Mouse (Mus musculus) liver, embryonic 12.5 days (tissue): ENCODE data around the gene Tmem192. TPM values are rescaled to one million over a fixed set of nuclear protein-coding genes. Genes with fewer than 3 reads are reported as not detected.

Source experiments
- ATAC-seq: fragments of 200-750 bp; cut with Nextera tagmentation; 2 replicates; pipeline ENCODE4 v1.8.0; 2017; ENCODE audit warnings: moderate number of reproducible peaks, mild to moderate bottlenecking, moderate library complexity
- H3K27ac ChIP-seq: fragments of 300-500 bp; sonication (generic); 2 replicates; pipeline ENCODE4 v1.5.1; 2016; ENCODE audit warnings: mild to moderate bottlenecking
- H3K27me3 ChIP-seq: fragments of 300-500 bp; sonication (generic); replicated peaks from 2 replicates; pipeline ENCODE4 v1.6.1; 2016; ENCODE audit warnings: mild to moderate bottlenecking, moderate library complexity
- H3K36me3 ChIP-seq: fragments of 300-500 bp; sonication (generic); 2 replicates; pipeline ENCODE4 v1.6.1; 2016; ENCODE audit warnings: mild to moderate bottlenecking, moderate library complexity
- H3K4me1 ChIP-seq: fragments of 300-500 bp; sonication (generic); 2 replicates; pipeline ENCODE4 v1.6.1; 2016
- H3K4me2 ChIP-seq: fragments of 300-500 bp; sonication (generic); 2 replicates; pipeline ENCODE4 v1.6.1; 2016; ENCODE audit warnings: mild to moderate bottlenecking, moderate library complexity
- H3K4me3 ChIP-seq: fragments of 300-500 bp; sonication (generic); 2 replicates; pipeline ENCODE4 v1.5.1; 2016; ENCODE audit warnings: mild to moderate bottlenecking, moderate library complexity
- H3K9ac ChIP-seq: fragments of 300-500 bp; sonication (generic); 2 replicates; pipeline ENCODE4 v1.6.1; 2016; ENCODE audit warnings: mild to moderate bottlenecking, moderate library complexity
- H3K9me3 ChIP-seq: fragments of 300-500 bp; sonication (generic); replicated peaks from 2 replicates; pipeline ENCODE4 v1.6.1; 2016; ENCODE audit warnings: mild to moderate bottlenecking, moderate library complexity
- WGBS: fragments of 180-500 bp; shearing (Covaris S2); methylation state at CpG from one replicate; pipeline ENCODE4 v1.1.7; 2016; ENCODE audit not compliant: insufficient replicate concordance; 5-methylcytosine and 5-hydroxymethylcytosine counted together
- polyA plus RNA-seq: library from polyadenylated mRNA; unstranded; fragments of >200 nt; fragmentation: Nextera tagmentation; extraction: Ambion mirVana; gene quantifications from 2 replicates; pipeline ENCODE4 v1.2.1, GENCODE M21; 2016

Tmem192 gene
- 18.1 TPM in 2 replicates for polyA plus RNA-seq

GRCm38 (mm10) chr8:64946820-64947697 lies at the start of gene Tmem192:
Gene Tmem192, plus strand, starts transcription at chr8:64947185.
- peak; percentile 95 for ATAC-seq
- H3K27ac ChIP-seq: peak within 1 kb of the TSS; percentile 69
- H3K9ac ChIP-seq: peak within 1 kb of the TSS; percentile 75
- H3K27me3 ChIP-seq: peaks cover 15% of the 10 kb centered on the region
- H3K4me3 ChIP-seq: peak within 1 kb of the TSS; percentile 79
- H3K4me2 ChIP-seq: peak within 1 kb of the TSS; percentile 85
- WGBS: under 1% methylated on average over 73 of the region's 73 CpGs
- peaks cover 18% of the 10 kb centered on the region for H3K4me1 ChIP-seq
- H3K9me3 ChIP-seq: no peaks in the 10 kb centered on the region
- no peaks in the 10 kb centered on the region for H3K36me3 ChIP-seq

GRCm38 (mm10) chr8:64898710-64899109 lies 48.3 kb upstream of the Tmem192 start:
- no peaks in the 10 kb centered on the region for H3K9me3 ChIP-seq
- H3K4me3 ChIP-seq: no peak overlapping the region
- H3K4me1 ChIP-seq: no peaks in the 10 kb centered on the region
- no peaks in the 10 kb centered on the region for H3K27me3 ChIP-seq
- H3K27ac ChIP-seq: no peak overlapping the region
- no peak overlapping the region for H3K9ac ChIP-seq
- H3K4me2 ChIP-seq: no peak overlapping the region
- ATAC-seq: no peak
- WGBS: 52% methylated on average over 4 of the region's 4 CpGs
- H3K36me3 ChIP-seq: no peaks in the 10 kb centered on the region

- no peaks in the 10 kb centered on the region for H3K36me3 ChIP-seq
- no peak overlapping the region for H3K27ac ChIP-seq
- no peaks in the 10 kb centered on the region for H3K4me1 ChIP-seq
- H3K4me2 ChIP-seq: no peak overlapping the region
- no peak for ATAC-seq
- H3K9ac ChIP-seq: no peak overlapping the region
- no peaks in the 10 kb centered on the region for H3K9me3 ChIP-seq
- H3K27me3 ChIP-seq: no peaks in the 10 kb centered on the region
- H3K4me3 ChIP-seq: no peak overlapping the region
- WGBS: 82% methylated on average over 3 of the region's 3 CpGs
These were observed 46.3 kb upstream of the Tmem192 start for GRCm38 (mm10) chr8:64900645-64901044.

- Histone ChIP-seq H3K27ac (no peak overlapping the region), H3K36me3 (no peaks in the 10 kb centered on the region), H3K27me3 (no peaks in the 10 kb centered on the region), H3K4me2 (no peak overlapping the region), H3K4me3 (no peak overlapping the region), H3K9ac (no peak overlapping the region), H3K9me3 (no peaks in the 10 kb centered on the region), H3K4me1 (no peaks in the 10 kb centered on the region)
- no peak for ATAC-seq
- WGBS: 54% methylated on average over 7 of the region's 7 CpGs
These were observed 45.3 kb upstream of the Tmem192 start for GRCm38 (mm10) chr8:64901527-64902156.

- 73% methylated on average over 12 of the region's 12 CpGs for whole genome bisulfite sequencing
- H3K36me3 ChIP-seq: no peaks in the 10 kb centered on the region
- H3K9me3 ChIP-seq: no peaks in the 10 kb centered on the region
- H3K4me3 ChIP-seq: no peak overlapping the region
- no peak for ATAC-seq
- H3K9ac ChIP-seq: no peak overlapping the region
- H3K27me3 ChIP-seq: no peaks in the 10 kb centered on the region
- no peaks in the 10 kb centered on the region for H3K4me1 ChIP-seq
- no peak overlapping the region for H3K27ac ChIP-seq
- H3K4me2 ChIP-seq: no peak overlapping the region
These were observed 44.8 kb upstream of the Tmem192 start for GRCm38 (mm10) chr8:64902191-64902590.

- Histone ChIP-seq H3K9ac (no peak overlapping the region), H3K27ac (no peak overlapping the region), H3K4me3 (no peak overlapping the region), H3K36me3 (no peaks in the 10 kb centered on the region), H3K4me1 (no peaks in the 10 kb centered on the region), H3K27me3 (no peaks in the 10 kb centered on the region), H3K4me2 (no peak overlapping the region), H3K9me3 (no peaks in the 10 kb centered on the region)
- ATAC-seq: no peak
- 46% methylated on average over 3 of the region's 3 CpGs for WGBS
These were observed 43.2 kb upstream of the Tmem192 start for GRCm38 (mm10) chr8:64903778-64904177.

GRCm38 (mm10) chr8:64910026-64910425 lies 37.0 kb upstream of the Tmem192 start:
- H3K4me1 ChIP-seq: no peaks in the 10 kb centered on the region
- WGBS: 78% methylated on average over 2 of the region's 2 CpGs
- no peak for ATAC-seq
- no peak overlapping the region for H3K4me3 ChIP-seq
- H3K27me3 ChIP-seq: no peaks in the 10 kb centered on the region
- no peak overlapping the region for H3K27ac ChIP-seq
- no peak overlapping the region for H3K9ac ChIP-seq
- H3K36me3 ChIP-seq: no peaks in the 10 kb centered on the region
- H3K4me2 ChIP-seq: no peak overlapping the region
- no peaks in the 10 kb centered on the region for H3K9me3 ChIP-seq

- Histone ChIP-seq H3K27me3 (no peaks in the 10 kb centered on the region), H3K4me3 (no peak overlapping the region), H3K9me3 (no peaks in the 10 kb centered on the region), H3K9ac (no peak overlapping the region), H3K36me3 (no peaks in the 10 kb centered on the region), H3K4me2 (no peak overlapping the region), H3K4me1 (no peaks in the 10 kb centered on the region), H3K27ac (no peak overlapping the region)
- WGBS: 73% methylated on average over 5 of the region's 5 CpGs
- no peak for ATAC-seq
These were observed 30.2 kb upstream of the Tmem192 start for GRCm38 (mm10) chr8:64916793-64917192.

GRCm38 (mm10) chr8:64923329-64923728 lies 23.7 kb upstream of the Tmem192 start:
- Histone ChIP-seq H3K9me3 (no peaks in the 10 kb centered on the region), H3K4me3 (no peak overlapping the region), H3K36me3 (no peaks in the 10 kb centered on the region), H3K4me1 (no peaks in the 10 kb centered on the region), H3K27me3 (no peaks in the 10 kb centered on the region), H3K9ac (no peak overlapping the region), H3K27ac (no peak overlapping the region), H3K4me2 (no peak overlapping the region)
- ATAC-seq: no peak
- 75% methylated on average over 3 of the region's 3 CpGs for WGBS

- no peak overlapping the region for H3K27ac ChIP-seq
- WGBS: 69% methylated on average over 4 of the region's 4 CpGs
- no peak for ATAC-seq
- H3K9ac ChIP-seq: no peak overlapping the region
- H3K27me3 ChIP-seq: no peaks in the 10 kb centered on the region
- H3K4me2 ChIP-seq: no peak overlapping the region
- no peak overlapping the region for H3K4me3 ChIP-seq
- no peaks in the 10 kb centered on the region for H3K4me1 ChIP-seq
- H3K36me3 ChIP-seq: no peaks in the 10 kb centered on the region
- H3K9me3 ChIP-seq: no peaks in the 10 kb centered on the region
These were observed 21.2 kb upstream of the Tmem192 start for GRCm38 (mm10) chr8:64925762-64926161.

- no peak overlapping the region for H3K27ac ChIP-seq
- no peak overlapping the region for H3K4me2 ChIP-seq
- ATAC-seq: no peak
- no peaks in the 10 kb centered on the region for H3K9me3 ChIP-seq
- H3K4me3 ChIP-seq: no peak overlapping the region
- H3K27me3 ChIP-seq: no peaks in the 10 kb centered on the region
- no peaks in the 10 kb centered on the region for H3K36me3 ChIP-seq
- H3K9ac ChIP-seq: no peak overlapping the region
- 47% methylated on average over 3 of the region's 3 CpGs for WGBS
- H3K4me1 ChIP-seq: no peaks in the 10 kb centered on the region
These were observed 20.6 kb upstream of the Tmem192 start for GRCm38 (mm10) chr8:64926355-64926754.

- Histone ChIP-seq H3K9me3 (no peaks in the 10 kb centered on the region), H3K9ac (no peak overlapping the region), H3K4me3 (no peak overlapping the region), H3K27me3 (no peaks in the 10 kb centered on the region), H3K4me1 (no peaks in the 10 kb centered on the region), H3K4me2 (no peak overlapping the region), H3K36me3 (no peaks in the 10 kb centered on the region), H3K27ac (no peak overlapping the region)
- ATAC-seq: no peak
- 78% methylated on average over 6 of the region's 6 CpGs for WGBS
These were observed 18.0 kb upstream of the Tmem192 start for GRCm38 (mm10) chr8:64928938-64929337.
